Mouse (Mus musculus): ENCODE measurements at regions not wholly inside any gene's neighbourhood (a gene's known extent, or its start where the extent isn't known, plus 50 kb on each side); places are given as distances from the start of the nearest gene placed in this dataset.

DNA sequence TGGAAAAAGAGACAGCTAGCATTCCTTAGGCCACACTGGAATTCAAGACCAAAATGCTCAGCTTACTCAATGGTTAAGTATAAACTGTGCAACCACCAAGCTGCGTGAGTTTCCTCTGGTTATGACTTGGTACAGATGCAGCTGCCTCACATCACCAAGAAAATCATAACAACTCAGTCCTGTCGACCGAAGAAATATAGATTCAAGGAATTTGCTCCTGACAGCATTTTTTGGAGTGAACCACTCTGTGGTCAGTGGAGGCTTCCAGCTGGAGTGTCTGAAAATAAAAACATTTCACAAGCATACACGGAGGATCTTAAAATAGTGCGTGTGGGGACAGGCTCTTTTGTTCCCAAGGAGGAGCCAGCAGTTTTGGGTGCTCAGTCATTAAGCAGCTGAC, 253.8 kb downstream of the Bckdhb start:
- DNase-seq (ENCODE audit: low read depth) = no peak

DNA sequence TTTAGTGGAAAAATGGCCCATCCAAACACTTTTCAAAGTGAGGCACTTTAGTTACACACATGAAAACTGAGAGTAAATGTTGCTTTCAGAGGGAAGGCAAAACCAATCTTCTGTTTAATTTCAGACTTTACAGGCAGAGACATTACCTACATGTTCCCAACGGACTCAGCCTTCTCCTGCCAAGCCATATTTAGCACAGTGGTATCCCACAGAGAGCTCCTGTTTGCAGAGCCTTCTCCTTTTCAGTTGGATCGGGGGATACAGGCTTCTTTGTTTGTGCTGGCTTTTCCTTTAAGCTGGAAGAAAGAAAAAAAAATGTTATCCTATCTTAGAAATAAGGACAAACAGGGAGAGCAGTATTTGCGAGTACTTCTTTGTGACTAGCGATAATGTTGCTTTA, 254.3 kb downstream of the Bckdhb start:
- DNase-seq (ENCODE audit: low read depth) = no peak

DNA sequence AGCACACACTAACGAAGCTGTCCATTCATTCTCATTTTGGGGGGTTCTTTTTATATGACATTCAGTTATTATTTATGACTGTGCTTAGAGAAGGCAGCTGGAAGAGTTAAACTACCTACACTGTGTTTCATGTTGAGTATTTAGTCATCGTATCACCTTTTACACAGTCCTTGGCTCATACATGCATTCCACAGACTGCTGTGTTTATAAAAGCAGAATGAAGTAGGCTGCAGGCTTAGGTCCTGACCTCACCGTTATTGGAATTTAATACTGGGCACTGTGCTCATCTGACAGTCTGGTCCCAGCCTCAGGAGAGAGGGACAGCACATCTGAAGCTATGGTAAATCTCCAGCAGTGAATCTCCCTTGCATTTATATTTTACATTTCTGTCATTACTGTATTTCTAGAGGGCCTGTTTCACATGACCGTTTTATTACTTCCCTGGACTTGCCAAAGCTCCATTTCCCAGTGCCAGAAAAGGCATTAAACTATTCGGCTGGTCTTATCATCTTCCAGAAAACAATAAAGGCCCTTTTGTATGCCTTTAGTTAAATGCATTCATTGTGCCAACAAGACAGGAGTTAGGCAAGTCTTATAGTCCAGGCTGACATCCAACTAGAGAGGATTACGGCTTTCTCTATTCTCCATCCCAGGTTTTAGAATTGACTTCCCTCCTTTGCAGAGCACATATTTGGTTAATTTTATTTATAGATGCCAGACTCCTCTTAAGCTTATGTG, 258.9 kb downstream of the Bckdhb start:
- DNase-seq (ENCODE audit: low read depth) = no peak

DNA sequence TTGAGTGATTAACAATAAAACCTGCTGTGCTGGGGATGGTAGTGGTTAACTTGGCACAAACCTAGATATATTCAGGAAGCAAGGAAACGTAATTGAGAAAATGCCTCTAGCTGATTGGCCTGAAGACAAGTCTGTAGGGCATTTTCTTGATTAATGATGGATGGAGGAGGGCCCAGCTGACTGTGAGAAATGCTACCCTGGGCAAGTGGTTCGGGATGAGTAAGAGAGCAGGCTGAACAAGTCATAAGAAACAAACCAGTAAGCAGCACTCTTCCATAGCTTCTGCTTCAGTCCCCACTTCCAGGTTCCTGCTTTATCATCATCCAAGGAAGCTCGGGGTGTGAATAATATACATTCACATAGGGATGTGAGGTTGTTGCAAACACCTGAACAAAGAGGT, 262.6 kb downstream of the Bckdhb start:
- no peak for DNase-seq (ENCODE audit: low read depth)

DNA sequence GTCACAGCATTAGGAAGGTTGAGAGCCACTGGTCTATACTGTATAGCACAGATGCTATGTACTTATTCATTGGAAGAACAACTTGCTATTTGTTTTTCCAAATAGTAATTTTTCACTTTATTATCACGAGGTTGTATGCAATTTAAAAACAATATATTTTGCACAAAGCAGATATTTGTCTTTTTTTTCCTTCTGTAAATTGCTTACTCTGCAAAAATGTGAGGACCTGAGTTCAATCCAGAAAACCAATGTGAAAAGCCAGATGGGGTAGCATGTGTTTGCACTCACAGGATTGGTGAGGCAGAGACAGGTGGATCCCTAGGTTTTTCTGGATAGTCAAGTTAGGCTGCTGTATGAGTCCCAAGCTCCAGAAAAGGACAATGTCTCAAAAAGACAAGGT, 268.5 kb downstream of the Bckdhb start:
- no peak for DNase-seq (ENCODE audit: low read depth)

DNA sequence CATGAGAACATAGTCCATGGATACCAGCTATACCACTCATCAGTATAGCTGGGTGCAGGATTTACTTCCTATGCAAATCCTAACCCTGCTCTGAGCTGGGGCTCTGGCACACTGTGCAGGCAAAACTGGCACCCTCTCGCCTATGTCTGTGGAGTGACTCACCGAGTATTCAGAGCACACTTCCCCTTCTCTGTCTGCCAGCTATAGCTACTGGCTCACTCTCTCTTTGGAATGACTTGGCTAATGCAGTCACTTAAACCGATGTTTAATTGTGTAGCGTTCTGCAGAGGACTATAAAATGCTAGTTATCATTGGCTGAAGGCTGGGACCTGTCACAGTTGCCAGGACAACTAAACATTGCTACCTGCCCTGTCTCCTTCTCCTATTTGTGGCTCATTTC, 269.8 kb downstream of the Bckdhb start:
- DNase-seq (ENCODE audit: low read depth) = no peak

DNA sequence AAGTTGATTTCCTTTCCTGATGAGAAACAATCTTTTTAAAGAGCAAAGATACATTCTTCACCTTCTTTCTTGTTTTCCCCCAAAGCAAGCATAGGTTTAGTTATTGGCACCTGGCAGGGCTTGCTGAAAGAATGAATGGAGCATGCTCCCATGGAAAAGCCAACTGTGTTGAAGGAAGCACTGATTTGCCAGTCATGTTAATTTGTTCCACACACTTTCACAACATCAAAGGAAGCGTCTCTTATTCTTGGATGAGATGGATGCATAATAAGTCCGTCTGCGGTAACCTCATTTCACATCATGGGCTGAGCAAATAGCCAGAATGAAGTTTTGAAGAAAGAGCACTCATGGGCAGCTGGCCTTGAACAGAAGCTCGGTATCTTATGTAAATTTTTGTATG, 270.4 kb downstream of the Bckdhb start:
- DNase-seq (ENCODE audit: low read depth) = no peak

DNA sequence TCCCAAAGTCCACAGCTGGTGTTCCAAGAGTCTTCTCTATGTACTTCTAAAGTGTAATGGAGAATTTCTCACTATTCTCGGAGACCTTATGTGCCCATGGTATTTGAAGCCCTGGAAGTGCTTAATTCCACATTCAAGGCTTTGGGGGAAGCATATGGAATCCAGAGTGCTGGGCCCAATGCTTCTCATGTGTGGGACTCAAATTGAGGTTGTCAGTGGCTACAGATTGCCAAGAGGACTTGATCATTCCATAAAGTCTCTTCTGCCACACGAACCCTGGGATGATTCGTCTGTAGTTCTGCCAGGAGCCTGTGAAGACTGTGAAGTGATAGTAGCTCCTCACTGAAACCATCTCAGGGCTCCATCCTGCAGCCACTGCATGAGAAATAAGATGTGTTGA, 275.3 kb downstream of the Bckdhb start:
- no peak for DNase-seq (ENCODE audit: low read depth)

DNA sequence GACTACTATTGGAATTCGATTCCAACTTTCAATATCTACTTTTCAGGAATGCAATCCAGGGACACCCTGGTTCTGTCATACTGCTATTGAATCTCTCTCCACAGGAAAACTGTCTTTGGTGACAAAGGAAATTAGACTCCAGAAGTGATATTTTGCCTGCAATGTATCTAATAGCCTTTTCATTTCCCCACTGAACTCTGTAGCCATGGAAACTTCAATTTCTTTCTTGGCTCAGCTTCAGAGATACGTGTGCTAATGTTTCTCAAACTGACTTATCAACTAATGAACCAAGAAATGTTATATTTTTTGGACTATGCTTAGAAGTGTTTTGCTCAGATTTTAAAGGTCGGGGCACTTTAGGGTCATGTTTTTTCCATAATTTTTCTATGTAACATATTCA, 279.1 kb downstream of the Bckdhb start:
- DNase-seq (ENCODE audit: low read depth) = no peak

DNA sequence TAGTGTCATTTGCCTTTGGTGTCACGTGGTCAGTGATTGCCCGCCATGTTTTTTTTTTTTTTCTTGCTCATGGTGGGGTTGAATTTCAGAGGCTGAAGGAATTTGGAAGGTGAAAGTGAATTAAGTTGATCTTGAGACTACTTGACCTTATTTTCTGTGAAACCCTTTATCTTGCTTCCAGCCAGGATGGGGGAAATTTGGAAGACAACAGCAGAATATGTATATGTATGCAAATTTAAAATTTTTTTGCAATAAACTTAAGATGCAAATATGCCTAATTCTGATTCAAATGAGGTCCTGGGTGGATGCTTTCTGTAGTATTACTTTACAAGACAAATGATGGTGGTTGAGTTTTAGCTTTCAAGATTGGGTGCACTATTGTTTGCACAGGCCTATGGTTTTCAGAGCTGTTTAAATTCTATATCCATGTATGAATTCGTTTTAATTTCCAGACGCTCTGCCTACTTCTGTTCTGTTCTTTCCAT, 315.6 kb downstream of the Bckdhb start:
- no peak for DNase-seq (ENCODE audit: low read depth)

DNA sequence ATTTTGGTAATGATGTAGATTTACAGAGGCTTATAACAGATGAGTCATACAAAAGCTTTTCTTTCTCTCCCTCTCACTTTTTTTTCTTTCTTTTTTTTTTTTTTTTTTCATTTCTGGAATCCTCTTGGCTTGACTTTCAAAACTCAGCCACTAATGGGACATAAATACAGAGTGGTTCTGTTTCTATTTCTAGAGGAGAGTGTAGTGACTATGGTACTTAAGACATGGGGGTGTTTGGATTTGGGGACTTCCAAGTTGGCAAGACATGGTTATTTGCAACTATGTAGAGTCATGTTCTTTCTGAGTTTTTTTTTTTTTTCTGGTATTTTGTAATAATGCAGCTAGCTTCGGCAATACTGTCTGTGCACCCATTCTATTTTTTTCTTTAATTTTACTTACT, 324.8 kb downstream of the Bckdhb start:
- no peak for DNase-seq (ENCODE audit: low read depth)

DNA sequence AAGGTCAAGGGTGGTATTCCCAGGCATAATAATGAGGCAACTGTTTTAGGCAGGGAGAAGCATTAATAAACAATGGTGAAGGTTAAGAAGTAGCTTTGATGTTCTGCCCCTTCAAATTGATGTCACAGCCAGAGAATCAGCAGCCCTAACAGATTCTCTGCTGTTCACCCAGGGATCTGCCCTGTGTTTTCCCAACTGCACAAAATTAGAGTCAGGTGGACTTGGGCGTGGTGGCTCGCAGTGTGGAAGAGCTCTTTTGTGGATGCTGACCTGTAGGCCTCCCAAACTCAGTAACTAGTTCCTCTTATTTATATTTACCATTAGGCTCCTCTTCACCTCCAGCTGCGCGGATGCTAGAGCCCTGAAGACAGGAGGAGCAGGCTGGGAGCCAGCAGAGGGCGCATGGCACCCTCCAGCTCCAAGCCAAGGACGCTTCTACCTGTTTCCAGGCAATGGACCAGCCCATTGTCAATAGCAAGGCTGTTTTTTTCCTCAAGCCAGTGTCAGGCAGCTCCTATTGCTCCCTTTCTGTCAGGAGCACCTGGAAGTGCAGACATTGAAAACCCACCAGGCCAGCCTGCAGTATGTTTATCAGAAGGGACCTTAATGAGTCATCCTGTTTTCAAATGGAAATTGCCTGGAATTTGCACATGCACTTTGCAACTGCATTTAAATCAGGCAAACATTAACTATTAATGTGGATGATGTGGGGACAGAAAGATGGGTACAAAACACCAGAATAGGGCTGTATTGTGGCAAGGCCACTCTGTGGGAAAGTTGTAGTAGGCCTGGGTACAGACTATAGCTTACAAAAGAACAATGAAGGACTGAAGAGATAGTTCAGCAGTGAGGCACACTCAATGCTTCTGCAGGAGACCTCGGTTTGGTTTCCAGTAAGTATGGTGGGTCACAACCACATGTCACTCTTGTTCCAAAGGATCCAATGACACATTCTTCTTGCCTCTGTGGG, 328.4 kb downstream of the Bckdhb start:
- peak; percentile 35 for DNase-seq (ENCODE audit: low read depth)

DNA sequence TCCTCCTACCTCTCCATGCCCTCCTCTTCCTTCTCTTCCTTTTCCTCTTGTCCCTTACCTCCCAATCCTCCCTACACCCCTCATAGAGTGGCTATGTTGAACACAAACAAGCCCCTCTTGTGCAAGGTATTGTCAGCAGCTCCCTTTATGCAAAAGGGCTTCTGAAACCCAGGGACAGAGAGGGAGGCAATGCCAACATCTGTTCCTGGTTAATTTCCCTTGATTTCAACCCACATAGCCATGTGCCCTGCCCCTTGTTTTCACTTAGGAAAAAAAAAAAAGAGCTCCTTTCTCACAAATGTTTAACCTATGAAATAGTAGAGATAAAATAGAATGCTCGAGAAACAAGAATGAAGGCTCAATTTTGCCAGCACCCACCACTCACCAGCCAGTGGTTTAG, 333.5 kb downstream of the Bckdhb start:
- DNase-seq (ENCODE audit: low read depth) = no peak

DNA sequence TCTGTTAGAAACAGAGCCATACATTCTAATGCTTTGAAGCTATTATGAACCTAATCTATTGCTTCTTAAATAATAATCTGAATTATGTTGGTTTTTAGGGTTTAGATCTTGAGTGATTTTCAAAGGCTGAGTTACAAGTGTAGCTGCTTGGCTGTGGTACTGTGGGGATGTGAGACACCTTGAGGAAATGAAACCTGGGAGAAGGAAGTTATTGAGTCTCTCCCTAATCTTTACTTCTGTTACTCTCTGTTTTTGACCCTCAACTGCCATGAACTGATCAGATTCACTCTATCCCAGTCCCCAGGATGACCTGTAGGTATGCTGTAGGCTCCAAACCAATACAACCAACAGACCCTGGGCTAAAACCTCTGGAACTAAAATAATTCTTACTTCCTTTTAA, 334.8 kb downstream of the Bckdhb start:
- no peak for DNase-seq (ENCODE audit: low read depth)

DNA sequence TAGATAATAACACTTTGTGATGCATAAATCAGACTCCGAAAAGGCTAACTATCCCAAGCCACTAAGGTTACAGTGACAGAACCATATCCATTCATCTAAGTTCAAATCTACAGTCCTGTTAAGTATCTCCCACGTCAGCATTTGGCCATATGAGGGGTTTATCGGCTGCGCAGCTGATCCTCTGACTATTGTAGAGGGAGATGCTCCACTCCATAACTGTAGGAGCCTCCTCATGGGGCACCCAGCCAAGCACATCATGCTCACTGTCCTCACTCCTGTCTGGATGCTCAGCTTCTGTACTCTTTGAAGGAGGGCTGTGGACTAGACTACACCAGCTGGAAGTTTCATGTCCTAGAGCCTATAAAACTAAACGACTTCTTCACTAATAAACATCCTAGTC, 337.2 kb downstream of the Bckdhb start:
- DNase-seq (ENCODE audit: low read depth) = no peak

DNA sequence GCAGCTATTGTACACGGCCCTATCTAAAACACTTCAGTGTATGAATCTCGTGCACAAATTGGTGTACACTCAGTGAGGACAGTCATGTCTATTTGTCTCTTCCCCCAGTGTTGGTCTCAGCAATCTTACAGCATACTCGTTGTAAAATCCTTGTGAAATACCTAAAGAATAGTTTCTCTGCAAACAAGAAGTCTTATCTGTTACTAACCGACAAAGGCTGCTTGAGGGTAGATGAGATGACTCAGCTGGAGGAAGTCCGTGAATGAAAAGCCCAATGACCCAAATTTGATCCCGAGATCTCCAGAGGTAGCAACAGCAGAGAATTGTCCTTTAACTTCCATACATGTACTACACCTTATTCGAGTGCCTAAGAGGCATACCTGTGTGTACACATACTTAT, 342.0 kb downstream of the Bckdhb start:
- DNase-seq (ENCODE audit: low read depth) = no peak

DNA sequence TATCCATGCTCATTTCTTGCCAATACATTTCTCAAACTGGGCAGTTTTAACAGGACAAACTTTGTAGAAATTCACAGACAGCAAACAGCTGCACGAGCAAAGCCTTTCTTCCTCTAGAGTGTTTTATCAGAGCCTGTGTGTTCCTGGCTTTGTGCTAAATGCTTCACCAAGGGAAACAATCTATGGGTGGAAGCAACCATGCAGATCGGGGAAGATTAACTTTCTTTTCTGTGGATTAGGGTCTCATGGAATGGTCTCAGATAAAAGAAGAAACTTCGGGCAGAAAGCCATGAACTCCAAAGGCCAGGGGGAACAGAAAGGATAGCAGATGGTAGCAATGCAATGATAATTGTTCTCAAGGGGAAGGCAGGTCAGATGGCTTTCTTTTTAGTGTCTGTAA, 349.7 kb downstream of the Bckdhb start:
- no peak for DNase-seq (ENCODE audit: low read depth)

DNA sequence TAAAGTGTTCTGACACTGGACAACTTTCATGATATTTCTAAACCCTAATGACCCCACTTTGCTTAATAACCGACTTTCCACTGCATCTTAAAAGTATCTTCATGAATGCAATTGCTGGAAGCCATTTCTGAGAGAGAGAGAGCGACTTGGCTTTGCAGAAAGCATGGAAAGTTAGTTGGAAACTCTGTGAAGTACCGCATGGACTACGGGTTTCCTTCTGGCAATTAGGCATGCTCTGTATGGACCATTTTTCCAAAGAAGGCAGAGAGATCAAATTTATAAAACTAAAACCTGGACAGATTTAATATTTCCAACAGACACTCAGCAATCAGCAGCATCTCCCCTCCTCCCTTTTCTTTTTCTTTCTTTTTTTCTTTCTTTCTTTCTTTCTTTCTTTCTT, 353.4 kb downstream of the Bckdhb start:
- DNase-seq (ENCODE audit: low read depth) = no peak

DNA sequence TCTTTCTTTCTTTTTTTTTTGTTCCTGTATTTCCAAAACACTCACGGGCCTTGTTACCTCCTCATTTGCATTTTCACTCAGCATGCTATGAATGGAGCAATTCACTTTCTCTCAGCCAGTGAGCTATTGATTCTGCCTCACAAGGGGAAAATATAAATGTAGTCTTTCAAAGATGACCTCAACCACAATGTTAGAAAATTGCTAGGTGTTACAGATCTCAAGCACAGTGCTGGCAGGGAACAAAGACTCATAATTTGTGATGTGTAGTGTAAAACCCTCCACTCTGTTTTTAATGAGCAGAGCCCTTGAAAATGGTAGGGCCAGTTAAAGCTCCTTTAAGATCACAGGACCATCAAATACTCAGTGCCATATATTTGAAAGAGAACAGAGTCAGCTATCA, 353.8 kb downstream of the Bckdhb start:
- no peak for DNase-seq (ENCODE audit: low read depth)

DNA sequence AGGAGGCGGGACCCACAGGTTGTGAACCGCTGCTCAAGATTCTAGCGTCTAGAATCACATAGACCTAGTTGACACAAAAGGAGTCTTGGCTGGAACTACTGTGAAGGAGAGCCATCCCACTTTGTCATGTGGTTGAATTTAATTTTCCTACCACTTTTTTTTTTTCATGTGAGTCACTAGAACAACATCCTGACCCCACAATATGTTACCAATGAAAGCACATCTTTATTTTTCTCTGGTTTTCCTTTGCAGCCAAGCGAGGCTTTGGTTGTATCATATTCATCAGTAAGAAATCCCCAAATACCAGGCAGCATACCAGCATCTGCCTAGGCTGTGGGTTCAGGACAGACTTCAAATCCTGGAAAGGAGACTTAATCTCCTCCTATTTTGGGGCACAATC, 356.0 kb downstream of the Bckdhb start:
- DNase-seq (ENCODE audit: low read depth) = no peak

DNA sequence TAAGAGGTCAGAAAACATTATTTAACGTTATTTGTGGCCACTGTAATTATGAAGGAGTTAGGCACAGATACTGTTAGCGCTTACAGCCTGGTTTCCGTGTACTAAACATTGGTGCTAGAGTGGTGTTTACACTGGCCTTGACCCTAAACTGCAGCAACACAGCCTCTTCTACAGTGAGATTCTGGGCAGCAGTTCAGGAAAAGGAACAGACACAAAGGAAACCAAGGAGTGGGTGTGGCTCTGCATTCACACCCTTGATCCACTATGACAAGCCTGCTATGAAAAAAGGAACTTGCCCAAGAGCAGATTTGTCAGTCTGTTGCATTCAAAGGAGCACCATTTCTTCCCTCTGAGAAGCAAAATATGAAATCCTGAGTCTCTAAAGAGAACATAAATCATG, 356.7 kb downstream of the Bckdhb start:
- no peak for DNase-seq (ENCODE audit: low read depth)

DNA sequence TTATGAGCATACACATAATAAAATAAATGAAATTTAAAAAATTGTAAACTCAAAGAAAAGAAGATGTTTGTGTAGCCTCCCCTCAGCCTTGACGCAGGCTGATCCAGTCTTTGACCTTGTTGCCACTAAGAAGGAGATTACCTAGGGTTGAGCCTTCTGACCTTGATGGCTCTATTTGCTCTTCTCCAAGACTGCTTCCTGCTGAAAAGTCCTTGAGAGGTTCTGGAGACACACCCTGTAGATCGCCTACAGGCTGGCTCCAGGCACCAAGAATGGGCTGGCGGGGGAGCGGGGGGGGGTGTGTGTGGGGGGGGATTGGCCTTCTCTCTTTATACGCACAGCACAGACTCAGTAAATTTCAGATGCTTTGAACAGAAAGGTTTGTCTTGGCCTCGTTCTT, 358.4 kb downstream of the Bckdhb start:
- DNase-seq (ENCODE audit: low read depth) = no peak

DNA sequence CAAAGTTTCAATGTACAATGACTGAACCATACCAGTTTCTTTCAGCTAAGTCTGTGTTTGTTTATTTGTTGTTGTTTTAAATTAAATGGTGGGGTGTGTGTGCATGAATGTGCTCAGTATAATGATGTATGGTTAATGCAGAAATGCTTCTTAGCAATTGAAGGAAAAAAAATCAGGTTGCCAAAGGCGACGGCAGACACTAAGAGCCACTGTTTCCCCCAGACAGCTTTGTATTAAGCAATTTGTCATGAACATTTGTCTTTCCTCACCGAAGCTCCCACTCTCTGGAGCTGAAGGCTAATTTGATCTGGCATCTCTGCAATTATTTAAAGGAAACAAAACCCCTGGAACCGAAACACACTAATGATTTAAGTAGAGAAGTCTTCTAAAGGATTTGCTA, 360.7 kb downstream of the Bckdhb start:
- no peak for DNase-seq (ENCODE audit: low read depth)

All from naive thymus-derived CD4-positive, alpha-beta T cell, adult 2 months (primary cell).